Comparison of ENCODE assay signal across 8 mouse cellular contexts in genomic region chr4:62262276-62262675, GRCm38 (mm10). TPM values are rescaled to one million over a fixed set of nuclear protein-coding genes. Genes with fewer than 3 reads are reported as not detected.
A peak's percentile ranks its signal among the peaks of the same experiment; 100 is the strongest.
DNase-seq lines count a peak whose midpoint lies in the region; ATAC-seq lines count a peak whose summit lies in the region.

Slc31a2 (plus strand) TSS chr4:62262562.

- H3K27ac ChIP-seq in heart, embryonic 16.5 days (ENCODE audit: low read length): no peak within 1 kb of the TSS

- no peak within 1 kb of the TSS for H3K4me3 ChIP-seq in heart, embryonic 16.5 days (ENCODE audit: low read length)

- no peaks in the 10 kb centered on the region for H3K4me1 ChIP-seq in heart, embryonic 16.5 days (ENCODE audit: control insufficient read depth, insufficient read depth, low read length)

- H3K9me3 ChIP-seq in heart, embryonic 16.5 days (replicated peaks; ENCODE audit: control insufficient read depth, low read length): no peaks in the 10 kb centered on the region

- no peaks in the 10 kb centered on the region for H3K27me3 ChIP-seq in heart, embryonic 16.5 days (ENCODE audit: control insufficient read depth, insufficient read depth, low read length)

- 31% methylated on average over 2 of the region's 2 CpGs for WGBS in heart, embryonic 16.5 days

- H3K9ac ChIP-seq in heart, embryonic 16.5 days (ENCODE audit: low read length): no peak within 1 kb of the TSS

- no peak for ATAC-seq in heart, embryonic 16.5 days (replicated peaks; ENCODE audit: extremely low read depth, insufficient read depth, low FRiP score)
- no peak for ATAC-seq in megakaryocyte progenitor cell, adult 5-6 weeks (replicated peaks; ENCODE audit: poor library complexity)

- no peaks in the 10 kb centered on the region for H3K36me3 ChIP-seq in heart, embryonic 16.5 days (ENCODE audit: control insufficient read depth, insufficient read depth)

- DNase-seq in left cerebral cortex, postnatal 4 days: peak; percentile 19
- no peak for DNase-seq in left cerebral cortex, adult 9 months (ENCODE audit: low spot score in 2 of 2)
- no peak for DNase-seq in adrenal gland, postnatal 36 days
- DNase-seq in frontal cortex, postnatal 36 days (ENCODE audit: low spot score in 2 of 2): no peak
- no peak for DNase-seq in gastrocnemius, postnatal 10 days
- DNase-seq in kidney, postnatal 14 days: no peak

- H3K4me2 ChIP-seq in heart, embryonic 16.5 days (ENCODE audit: low read depth, low read length): no peak within 1 kb of the TSS

- intact Hi-C loops in left cerebral cortex, postnatal 4 days (cut with DNase I): no loop called here

RNA-seq across cellular contexts. Expression of gene Slc31a2, which starts in this region (rescaled TPM):
- total RNA-seq in left cerebral cortex, postnatal 4 days (2021): 10 to 100 TPM in 1 of 2 experiments, 1 to 10 TPM in 1; 9.5 to 12.2 TPM
- total RNA-seq in adrenal gland, postnatal 36 days (2021): 10 to 100 TPM; 30.8 to 36.9 TPM
- polyA plus RNA-seq in heart, embryonic 16.5 days (2015; fragmentation: Nextera tagmentation; extraction: Ambion mirVana): 23.8 and 24.8 TPM in 2 replicates
- total RNA-seq in megakaryocyte progenitor cell, adult 5-6 weeks (2015): 16.9 and 21.8 TPM in 2 replicates
- 18.6 and 23.0 TPM in 2 replicates for total RNA-seq in megakaryocyte progenitor cell, adult 5-6 weeks (2017)
- 1 to 10 TPM; 6.6 to 9.2 TPM for total RNA-seq in gastrocnemius, postnatal 10 days (2021)
